Mouse (Mus musculus): ENCODE data around the gene Tuba1c.
A peak's percentile ranks its signal among the peaks of the same experiment; 100 is the strongest.

- TF ChIP-seq CTCF (IDR thresholded peaks at IDR 0.05; ENCODE audit: low read depth, low read length) (peak; percentile 93), POLR2A (IDR thresholded peaks at IDR 0.05; ENCODE audit: borderline replicate concordance, low read depth, low read length) (no peak)
Measured at GRCm38 (mm10) chr15:99056332-99056731, 26.6 kb downstream of the Tuba1c start.
